In genomic region chr11:52255077-52255476, GRCm38 (mm10) we compare ENCODE assay signal across 24 mouse cellular contexts. TPM values are rescaled to one million over a fixed set of nuclear protein-coding genes. Genes with fewer than 3 reads are reported as not detected.
A peak's percentile ranks its signal among the peaks of the same experiment; 100 is the strongest.
DNase-seq lines count a peak whose midpoint lies in the region; ATAC-seq and TF ChIP-seq lines count a peak whose summit lies in the region.
"Had no signal": no experiment of that assay in that cellular context is flagged by ENCODE, and none has a peak within 500 bp of the region (broad histone marks: within the 10 kb centered on the region; RNA-seq: fewer than 3 reads in every experiment).

No protein-coding gene starts in this region.

- no peak overlapping the region for H3ac ChIP-seq in myocyte (ENCODE audit: control insufficient read depth, insufficient read length)

- no peak for TF ChIP-seq POLR2A in myocyte (IDR thresholded peaks at IDR 0.05; ENCODE audit: insufficient read length, low read depth)

- H3K4me2 ChIP-seq in liver, postnatal 0 days (ENCODE audit: low read depth, low read length): no peak overlapping the region
- no peak overlapping the region for H3K4me2 ChIP-seq in liver, embryonic 11.5 days
- no peak overlapping the region for H3K4me2 ChIP-seq in myocyte (ENCODE audit: low read depth)
- H3K4me2 ChIP-seq in midbrain, embryonic 15.5 days: no peak overlapping the region
- H3K4me2 ChIP-seq: embryonic facial prominence, embryonic 13.5 days; forebrain, embryonic 15.5 days; heart, embryonic 15.5 days; hindbrain, embryonic 13.5 days had no signal

- no peak overlapping the region for H3K4me3 ChIP-seq in liver, postnatal 0 days (ENCODE audit: low read depth, low read length)
- H3K4me3 ChIP-seq in liver, embryonic 11.5 days (ENCODE audit: low read depth, low read length): no peak overlapping the region
- H3K4me3 ChIP-seq in myocyte: no peak overlapping the region
- H3K4me3 ChIP-seq in midbrain, embryonic 15.5 days: no peak overlapping the region
- H3K4me3 ChIP-seq: embryonic facial prominence, embryonic 13.5 days; forebrain, embryonic 15.5 days; heart, embryonic 15.5 days; hindbrain, embryonic 13.5 days had no signal

- no peaks in the 10 kb centered on the region for H3K79me2 ChIP-seq in myocyte (ENCODE audit: control insufficient read depth, insufficient read depth)

- H3K27me3 ChIP-seq in liver, postnatal 0 days (ENCODE audit: insufficient read depth, low read length): no peaks in the 10 kb centered on the region
- H3K27me3 ChIP-seq in liver, embryonic 11.5 days (replicated peaks; ENCODE audit: control insufficient read depth, insufficient read depth, low read length): no peaks in the 10 kb centered on the region
- no peaks in the 10 kb centered on the region for H3K27me3 ChIP-seq in myocyte (ENCODE audit: control insufficient read depth, insufficient read depth, insufficient read length)
- no peaks in the 10 kb centered on the region for H3K27me3 ChIP-seq in midbrain, embryonic 15.5 days (replicated peaks)
- H3K27me3 ChIP-seq: embryonic facial prominence, embryonic 13.5 days; forebrain, embryonic 15.5 days; heart, embryonic 15.5 days; hindbrain, embryonic 13.5 days had no signal

- H3K9ac ChIP-seq in liver, postnatal 0 days (replicated peaks): no peak overlapping the region
- H3K9ac ChIP-seq in liver, embryonic 11.5 days (ENCODE audit: low read depth, low read length): no peak overlapping the region
- no peak overlapping the region for H3K9ac ChIP-seq in midbrain, embryonic 15.5 days
- H3K9ac ChIP-seq: embryonic facial prominence, embryonic 13.5 days; forebrain, embryonic 15.5 days; heart, embryonic 15.5 days; hindbrain, embryonic 13.5 days had no signal

- peaks cover 5% of the 10 kb centered on the region; the same call in 1 of the 2 replicates for H3K4me1 ChIP-seq in liver, postnatal 0 days (ENCODE audit: insufficient read depth)
- H3K4me1 ChIP-seq in liver, embryonic 11.5 days (replicated peaks; ENCODE audit: control insufficient read depth, insufficient read depth, low read length): no peaks in the 10 kb centered on the region
- H3K4me1 ChIP-seq in midbrain, embryonic 15.5 days: no peaks in the 10 kb centered on the region
- H3K4me1 ChIP-seq: forebrain, embryonic 15.5 days; hindbrain, embryonic 13.5 days had no signal

- 74% methylated on average over 8 of the region's 8 CpGs for WGBS in liver, postnatal 0 days (ENCODE audit: insufficient replicate concordance)
- WGBS in liver, embryonic 11.5 days: 87% methylated on average over 8 of the region's 8 CpGs
- 93% methylated on average over 8 of the region's 8 CpGs for WGBS in midbrain, embryonic 15.5 days

- no peak overlapping the region for H3K27ac ChIP-seq in liver, postnatal 0 days (ENCODE audit: low read depth)
- H3K27ac ChIP-seq in liver, embryonic 11.5 days (ENCODE audit: low read depth, low read length): no peak overlapping the region
- H3K27ac ChIP-seq in midbrain, embryonic 15.5 days: no peak overlapping the region
- H3K27ac ChIP-seq: embryonic facial prominence, embryonic 13.5 days; forebrain, embryonic 15.5 days; heart, embryonic 15.5 days; hindbrain, embryonic 13.5 days; hindbrain, postnatal 0 days had no signal

- no peak for TF ChIP-seq EP300 in liver, postnatal 0 days (IDR thresholded peaks at IDR 0.05; ENCODE audit: low read depth)

- no peak for TF ChIP-seq CTCF in liver, postnatal 0 days (IDR thresholded peaks at IDR 0.05; ENCODE audit: low read depth)

- no peaks in the 10 kb centered on the region for H3K9me3 ChIP-seq in liver, postnatal 0 days (ENCODE audit: low read length)
- H3K9me3 ChIP-seq in liver, embryonic 11.5 days (ENCODE audit: control insufficient read depth, low read length): no peaks in the 10 kb centered on the region
- no peaks in the 10 kb centered on the region for H3K9me3 ChIP-seq in midbrain, embryonic 15.5 days
- H3K9me3 ChIP-seq: embryonic facial prominence, embryonic 13.5 days; forebrain, embryonic 15.5 days; G1E; heart, embryonic 15.5 days; hindbrain, embryonic 13.5 days had no signal

- ATAC-seq in liver, postnatal 0 days: no peak
- ATAC-seq in liver, embryonic 11.5 days (replicated peaks; ENCODE audit: low FRiP score): no peak
- ATAC-seq in midbrain, embryonic 15.5 days (replicated peaks): no peak
- ATAC-seq: CD4-positive, CD25-positive, alpha-beta regulatory T cell, adult 4 months; forebrain, embryonic 15.5 days; hindbrain, postnatal 0 days had no signal

- peak; percentile 1 for DNase-seq in adrenal gland, postnatal 10 days
- no peak for DNase-seq in adrenal gland, postnatal 25 days
- peak; percentile 11 for DNase-seq in liver, postnatal 0 days
- no peak for DNase-seq in liver, embryonic 11.5 days (ENCODE audit: low spot score)
- DNase-seq in thymus, postnatal 25 days: peak; percentile 31
- DNase-seq in right cerebral cortex, postnatal 25 days: no peak
- DNase-seq: adrenal gland, postnatal 14 days; B cell, adult 2 months; cerebellum, adult 18-20 months; cerebellum, adult 9-11 months; cerebellum, postnatal 36 days; heart, postnatal 14 days had no signal

- no peaks in the 10 kb centered on the region for H3K36me3 ChIP-seq in liver, postnatal 0 days (replicated peaks; ENCODE audit: insufficient read depth, low read length)
- H3K36me3 ChIP-seq in liver, embryonic 11.5 days (ENCODE audit: control insufficient read depth, insufficient read depth, low read length): no peaks in the 10 kb centered on the region
- peaks cover 10% of the 10 kb centered on the region for H3K36me3 ChIP-seq in myocyte (ENCODE audit: control insufficient read depth, insufficient read depth)
- no peaks in the 10 kb centered on the region for H3K36me3 ChIP-seq in midbrain, embryonic 15.5 days (replicated peaks)
- H3K36me3 ChIP-seq: heart, embryonic 15.5 days had no signal

TF ChIP-seq in myocyte, 11 proteins besides CTCF, POLR2A, EP300 and RAD21:
- no peak for TF ChIP-seq SRF (IDR thresholded peaks at IDR 0.05; ENCODE audit: control insufficient read depth, insufficient read length, low read depth)
- TF ChIP-seq TCF3 (IDR thresholded peaks at IDR 0.05; ENCODE audit: insufficient read length, low read depth): no peak
- no peak for TF ChIP-seq TCF12 (IDR thresholded peaks at IDR 0.05; ENCODE audit: insufficient read depth, poor library complexity, severe bottlenecking)
- TF ChIP-seq E2F4 (IDR thresholded peaks at IDR 0.05; ENCODE audit: insufficient read depth): no peak
- TF ChIP-seq MYOG (IDR thresholded peaks at IDR 0.05; ENCODE audit: control insufficient read depth in 1 of 3, insufficient read depth in 1 of 3, insufficient read length in 2 of 3, low read depth in 2 of 3): no peak
- no peak for TF ChIP-seq MAX (IDR thresholded peaks at IDR 0.05; ENCODE audit: low read depth)
- TF ChIP-seq POLR2AphosphoS2 (IDR thresholded peaks at IDR 0.05; ENCODE audit: insufficient read length, low read depth): peak; percentile 23

RNA-seq across cellular contexts. Expression of gene Skp1a, which starts 23.3 kb away (rescaled TPM):
- total RNA-seq in adrenal gland, postnatal 10 days (2021): 100 to 1,000 TPM; 309 to 323 TPM
- 448 and 476 TPM in 2 replicates for total RNA-seq in adrenal gland, postnatal 25 days (2021)
- polyA plus RNA-seq in liver, postnatal 0 days (2015; fragmentation: Nextera tagmentation; extraction: Ambion mirVana): 289 and 296 TPM in 2 replicates
- polyA plus RNA-seq in liver, embryonic 11.5 days (2014; fragmentation: Nextera tagmentation; extraction: Ambion mirVana): 503 and 546 TPM in 2 replicates
- polyA plus RNA-seq in myocyte (2012; fragmentation: generic; extraction: Trizol): 168 TPM
- 905 and 933 TPM in 2 replicates for polyA plus RNA-seq in midbrain, embryonic 15.5 days (2015; fragmentation: Nextera tagmentation; extraction: Ambion mirVana)

RNA-seq across cellular contexts. Expression of gene Tcf7, which starts 27.7 kb away (rescaled TPM):
- 10 to 100 TPM; 41.7 to 42.2 TPM for total RNA-seq in adrenal gland, postnatal 10 days (2021)
- total RNA-seq in adrenal gland, postnatal 25 days (2021): 38.8 and 41.3 TPM in 2 replicates
- 1.4 and 1.5 TPM in 2 replicates for polyA plus RNA-seq in liver, postnatal 0 days (2015; fragmentation: Nextera tagmentation; extraction: Ambion mirVana)
- 6.6 and 6.8 TPM in 2 replicates for polyA plus RNA-seq in liver, embryonic 11.5 days (2014; fragmentation: Nextera tagmentation; extraction: Ambion mirVana)
- polyA plus RNA-seq in myocyte (2012; fragmentation: generic; extraction: Trizol): 17.3 TPM
- 5.1 and 5.5 TPM in 2 replicates for polyA plus RNA-seq in midbrain, embryonic 15.5 days (2015; fragmentation: Nextera tagmentation; extraction: Ambion mirVana)
- total RNA-seq: G1E had no signal
- polyA plus RNA-seq: G1E had no signal

RNA-seq across cellular contexts. Expression of gene Olfr1371, which starts 41.3 kb away (rescaled TPM):
- total RNA-seq in adrenal gland, postnatal 10 days (2021): not detected
- not detected in 2 replicates for total RNA-seq in adrenal gland, postnatal 25 days (2021)
- polyA plus RNA-seq in liver, postnatal 0 days (2015; fragmentation: Nextera tagmentation; extraction: Ambion mirVana): not detected in 2 replicates
- polyA plus RNA-seq in liver, embryonic 11.5 days (2014; fragmentation: Nextera tagmentation; extraction: Ambion mirVana): not detected in 2 replicates
- polyA plus RNA-seq in myocyte (2012; fragmentation: generic; extraction: Trizol): not detected
- not detected in 2 replicates for polyA plus RNA-seq in midbrain, embryonic 15.5 days (2015; fragmentation: Nextera tagmentation; extraction: Ambion mirVana)
- total RNA-seq: adrenal gland, postnatal 14 days; gastrocnemius, adult 8-10 months; heart, postnatal 14 days; hematopoietic stem cell, adult 5-6 weeks; hindbrain, postnatal 0 days had no signal
- polyA plus RNA-seq: CD4-positive, CD25-positive, alpha-beta regulatory T cell, adult 4 months; embryonic facial prominence, embryonic 13.5 days; forebrain, embryonic 15.5 days; G1E; gonadal fat pad, adult 2 months; heart, embryonic 15.5 days; hindbrain, embryonic 13.5 days; hindbrain, postnatal 0 days had no signal

Comparison
In these comparisons a context has a peak if more than half of its experiments do, and no peak if none do; other contexts are left out.
1. DNase-seq: peak in adrenal gland, postnatal 10 days (single experiment), liver, postnatal 0 days (single experiment) and thymus, postnatal 25 days (single experiment); none in adrenal gland, postnatal 25 days (single experiment), liver, embryonic 11.5 days (single experiment) and right cerebral cortex, postnatal 25 days (single experiment).